Mouse (Mus musculus): ENCODE results near the gene Tbc1d12.
A peak's percentile ranks its signal among the peaks of the same experiment; 100 is the strongest.

The Tbc1d12 gene

DNA sequence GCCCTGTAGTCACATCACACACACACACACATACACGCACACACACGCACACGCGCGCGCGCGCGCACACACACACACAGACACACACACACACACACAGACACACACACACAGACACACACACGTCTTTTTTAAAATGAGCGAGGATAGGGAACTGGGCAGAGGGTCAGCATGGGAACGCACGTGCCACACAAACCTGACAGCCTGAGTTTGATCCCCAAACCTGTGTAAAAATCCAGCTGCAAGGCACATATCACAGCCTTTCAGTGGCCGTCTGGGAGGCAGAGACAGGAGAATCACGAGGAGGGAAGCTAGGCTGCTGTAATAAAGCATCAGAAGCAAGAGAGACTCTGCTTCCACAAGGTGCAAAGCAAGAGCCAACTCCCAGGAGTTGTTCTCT lies 78.5 kb downstream of the Tbc1d12 start:
- no peak for DNase-seq (ENCODE audit: low spot score in 2 of 2)

DNA sequence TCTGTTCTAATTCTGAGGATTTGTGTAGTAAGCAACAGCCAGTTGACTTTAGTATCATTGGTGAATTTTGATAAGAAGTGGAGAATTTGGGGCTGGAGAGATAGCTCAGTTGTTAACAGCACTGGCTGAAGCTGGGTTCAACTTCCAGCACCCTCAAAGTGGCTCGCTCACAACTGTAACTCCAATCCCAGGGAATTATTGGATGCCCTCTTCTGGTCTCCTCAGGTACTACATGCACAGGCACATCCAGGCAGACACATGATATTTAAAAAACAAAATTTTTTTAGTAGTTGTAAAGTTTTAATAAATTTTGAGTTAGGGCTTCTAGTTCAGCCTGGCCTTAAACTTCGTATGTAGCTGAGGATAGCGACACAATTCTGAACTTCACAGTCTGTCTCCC lies 79.3 kb downstream of the Tbc1d12 start:
- peak; percentile 7 to 9 for DNase-seq (ENCODE audit: low spot score in 2 of 2)

DNA sequence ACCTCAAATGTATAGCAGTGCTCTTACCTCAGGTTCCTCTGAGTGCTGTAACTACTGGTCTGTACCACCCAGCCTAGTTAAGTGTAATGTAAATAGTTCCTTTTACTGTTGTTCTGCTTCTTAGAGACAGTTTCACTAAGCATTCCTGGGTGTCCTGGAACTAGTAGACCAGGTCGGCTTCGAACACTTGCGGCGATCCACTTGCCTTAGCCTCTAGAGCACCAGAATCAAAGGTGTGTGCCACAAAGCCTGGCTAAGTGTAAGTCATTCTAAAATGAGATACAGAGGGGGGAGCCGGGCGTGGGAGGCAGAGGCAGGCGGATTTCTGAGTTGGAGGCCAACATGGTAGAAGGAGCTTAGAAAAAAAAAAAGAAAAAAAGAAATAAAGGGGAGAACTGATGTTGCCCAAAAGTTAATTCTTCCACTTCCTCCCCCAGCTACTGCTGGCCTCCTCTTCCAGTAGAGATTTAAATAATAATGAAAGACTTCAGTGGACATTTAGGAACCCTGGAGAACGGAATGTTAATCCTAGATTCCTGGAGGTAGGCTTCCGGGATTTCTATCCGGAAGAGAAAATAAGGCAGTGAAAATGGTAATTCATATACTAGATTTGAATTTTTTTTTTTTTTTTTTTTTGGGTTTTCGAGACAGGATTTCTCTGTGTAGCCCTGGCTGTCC lies 92.2 kb downstream of the Tbc1d12 start:
- no peak for DNase-seq (ENCODE audit: low spot score in 2 of 2)

DNA sequence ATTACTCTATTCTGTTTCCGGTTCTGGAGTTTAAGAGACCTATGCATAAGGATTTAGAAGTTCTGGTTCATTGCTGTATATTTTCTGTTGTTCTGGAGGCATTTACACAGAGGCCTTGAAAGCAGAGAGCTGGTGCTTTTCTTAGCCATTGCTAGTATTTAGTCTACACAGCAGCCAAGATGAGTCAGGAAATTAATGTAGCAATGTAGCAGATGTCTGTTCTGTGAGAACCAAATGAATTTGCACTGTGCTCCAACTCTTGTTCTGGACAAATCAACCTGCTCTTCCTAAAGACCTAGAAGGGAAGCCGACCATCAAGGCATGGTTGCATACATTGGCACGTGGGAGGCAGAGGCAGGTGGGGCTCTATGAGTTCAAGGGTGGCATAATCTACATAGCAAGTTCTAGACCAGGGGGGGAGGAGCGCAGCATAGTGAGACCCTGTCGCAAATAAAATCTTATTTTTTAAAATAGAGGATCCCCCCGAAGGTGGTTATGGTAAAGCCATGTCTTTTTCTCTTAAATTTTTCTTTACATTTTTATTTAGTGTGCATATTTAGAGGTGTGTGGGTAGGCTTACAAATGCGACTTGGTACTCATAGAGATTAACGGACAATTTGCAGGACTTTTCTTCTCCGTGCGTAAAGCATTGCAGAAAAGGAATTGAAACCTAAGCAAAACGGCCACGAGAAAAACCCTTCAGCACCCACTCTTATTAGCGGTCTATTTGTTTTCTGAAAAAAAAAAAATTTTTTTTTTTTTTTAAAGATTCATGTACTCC lies 93.3 kb downstream of the Tbc1d12 start:
- DNase-seq (ENCODE audit: low spot score in 2 of 2): no peak

DNA sequence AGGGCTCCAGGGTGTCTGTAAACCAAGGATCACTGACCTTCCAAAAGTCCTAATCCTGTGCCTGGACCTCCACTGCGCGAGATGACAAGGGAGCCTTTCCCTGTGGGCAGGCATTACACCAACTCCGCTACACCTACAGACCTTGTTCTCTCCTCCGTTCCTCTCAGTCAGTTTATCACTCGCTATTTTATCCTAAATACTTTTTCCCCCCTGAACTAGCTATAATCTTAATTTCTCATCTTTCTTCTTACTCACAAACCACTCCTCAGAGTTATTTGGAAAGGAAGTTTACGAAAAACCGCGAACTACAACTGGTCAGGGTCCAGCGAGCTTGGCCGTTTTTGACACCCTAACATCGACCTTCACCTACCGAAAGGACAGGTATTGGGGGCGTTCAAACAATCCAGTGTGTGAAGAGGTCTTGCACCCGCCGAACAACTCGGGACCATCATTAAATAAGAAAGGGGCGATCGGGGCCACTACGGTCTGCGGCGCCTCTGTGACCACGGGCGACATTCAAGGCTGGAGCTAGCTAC lies 93.9 kb downstream of the Tbc1d12 start:
- DNase-seq (ENCODE audit: low spot score in 2 of 2): no peak

DNA sequence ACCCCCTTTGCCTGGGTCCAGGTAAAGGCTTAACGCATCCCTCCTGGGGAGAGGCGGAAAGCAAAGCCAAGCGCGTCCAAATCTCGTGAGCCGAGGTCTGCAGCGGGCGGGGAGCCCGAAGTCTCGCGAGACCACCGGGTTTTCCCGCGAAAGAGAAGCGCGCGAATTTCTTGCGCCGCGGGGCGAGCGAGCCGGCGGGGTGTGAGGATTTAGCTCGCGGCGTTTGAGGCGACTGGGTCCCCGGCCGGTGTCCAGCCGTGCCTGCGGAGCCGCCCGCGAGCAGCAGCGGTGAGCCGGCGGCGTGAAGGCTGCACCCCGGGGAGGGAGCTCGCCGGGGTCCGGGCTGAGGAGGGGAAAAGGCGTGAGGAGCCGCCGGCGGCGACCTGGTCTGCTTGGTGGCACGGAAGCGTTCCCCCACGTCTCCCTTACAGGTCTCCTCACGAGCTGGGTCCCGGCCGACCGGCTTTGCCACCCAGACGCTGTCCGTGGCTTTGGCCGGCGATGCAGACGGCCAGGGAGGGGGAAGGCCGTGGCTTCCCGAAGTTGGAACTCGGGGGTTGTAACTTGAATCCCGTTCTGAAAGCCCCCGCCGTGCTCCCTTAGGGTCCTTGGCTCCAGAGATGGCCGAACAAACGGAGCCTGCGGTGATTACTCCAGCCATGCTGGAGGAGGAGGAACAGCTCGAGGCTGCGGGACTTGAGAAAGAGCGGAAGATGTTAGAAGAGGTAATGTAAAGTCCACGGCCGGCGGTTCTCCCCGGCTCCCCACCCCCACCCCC lies 94.6 kb downstream of the Tbc1d12 start, which contains the start of gene Hells:
TSS of gene Hells (plus strand) at position 128 of the 778 bp plus-strand sequence.
- peak; percentile 72 to 81 for DNase-seq (ENCODE audit: low spot score in 2 of 2)

DNA sequence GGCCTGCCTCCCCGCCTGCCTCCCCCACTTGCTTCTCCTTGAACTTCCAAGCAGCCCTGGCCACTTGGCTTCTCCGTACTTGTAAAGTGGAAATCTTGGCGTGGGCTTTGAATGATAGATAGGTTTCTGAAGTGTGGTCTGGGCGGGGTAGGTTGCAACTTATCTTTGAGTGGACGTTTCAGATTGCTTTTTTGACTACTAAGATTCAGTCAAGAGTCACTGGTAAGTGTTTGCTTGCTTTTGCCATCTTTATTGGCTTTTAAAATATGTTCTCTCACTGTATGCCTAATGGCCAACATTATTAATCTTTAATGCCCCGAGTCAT lies 95.1 kb downstream of the Tbc1d12 start:
- DNase-seq (ENCODE audit: low spot score in 2 of 2): no peak

DNA sequence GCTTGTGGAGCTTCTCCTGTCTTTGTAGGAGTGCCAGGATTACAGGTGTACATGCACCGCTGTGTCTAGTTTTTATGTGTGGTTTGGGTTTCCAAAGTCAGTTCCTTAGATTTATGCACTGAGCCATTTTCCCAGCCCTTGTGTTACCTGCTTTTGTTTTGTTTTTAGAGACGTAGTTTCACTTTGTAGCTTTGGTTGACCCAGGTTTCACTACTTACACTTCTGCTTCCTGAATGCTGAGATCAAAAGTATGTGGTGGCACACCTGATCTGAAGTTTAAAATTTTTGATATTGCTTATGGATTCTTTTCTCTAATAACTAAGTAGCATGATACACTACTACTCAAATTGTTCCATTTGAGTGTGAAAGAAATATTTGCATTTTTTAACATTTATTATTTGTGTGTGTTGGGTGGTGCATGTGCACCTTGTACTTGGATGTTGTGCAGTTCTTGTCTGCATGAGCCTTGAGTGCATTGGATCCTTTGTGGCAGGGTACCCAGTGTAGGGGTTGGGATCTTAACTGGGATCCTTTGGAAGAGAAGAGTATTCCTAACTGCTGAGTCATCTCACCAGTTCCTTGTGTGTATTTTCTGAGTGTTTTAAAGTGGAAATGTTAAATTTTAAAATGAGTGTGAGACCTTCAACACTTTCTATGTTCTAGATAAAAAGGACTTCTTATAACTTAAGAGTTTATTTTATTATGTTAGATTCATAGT lies 108.4 kb downstream of the Tbc1d12 start:
- DNase-seq (ENCODE audit: low spot score in 2 of 2): no peak

Measured in urinary bladder, postnatal 36 days (tissue).